Mouse (Mus musculus) olfactory bulb, adult 2 months (tissue): Measurements from ENCODE around the gene Negr1. TPM values are rescaled to one million over a fixed set of nuclear protein-coding genes. Genes with fewer than 3 reads are reported as not detected.
A peak's percentile ranks its signal among the peaks of the same experiment; 100 is the strongest.
"Not testable (repeated sequence)": the region's sequence is repeated elsewhere in the genome, so short reads cannot be mapped to it uniquely, and the experiment has no call there.

ENCODE experiments used
- H3K27ac ChIP-seq: fragments of 200-500 bp; 2 replicates; pipeline ENCODE4 v1.5.1; 2012; ENCODE audit warnings: low read depth, low read length; ENCODE audit not compliant: insufficient read depth
- H3K4me1 ChIP-seq: fragments of 200-500 bp; 2 replicates; pipeline ENCODE4 v1.6.1; 2012; ENCODE audit warnings: low read length; ENCODE audit not compliant: control insufficient read depth, insufficient read depth
- H3K4me3 ChIP-seq: fragments of 200-500 bp; 2 replicates; pipeline ENCODE4 v1.5.1; 2012; ENCODE audit warnings: mild to moderate bottlenecking, low read depth, low read length, moderate library complexity; ENCODE audit not compliant: insufficient read depth
- CTCF ChIP-seq: fragments of 200-500 bp; IDR thresholded peaks from 2 replicates; pipeline ENCODE4 v1.5.1; 2012; ENCODE audit warnings: low read depth, mild to moderate bottlenecking, low read length, moderate library complexity; ENCODE audit not compliant: insufficient read depth
- POLR2A ChIP-seq: fragments of 200-500 bp; IDR thresholded peaks from 2 replicates; pipeline ENCODE4 v1.6.1; 2012; ENCODE audit warnings: mild to moderate bottlenecking, low read depth, low read length, moderate library complexity; ENCODE audit not compliant: insufficient read depth
- WGBS: fragments of 180-500 bp; shearing (Covaris S2); methylation state at CpG from one replicate; pipeline ENCODE4 v1.1.7; 2018; 5-methylcytosine and 5-hydroxymethylcytosine counted together
- polyA plus RNA-seq: library from polyadenylated mRNA; stranded (reverse); fragments of >200 nt; gene quantifications from 2 replicates; pipeline ENCODE4 v1.2.4, GENCODE M21; 2012; ENCODE audit warnings: low replicate concordance; ENCODE audit not compliant: missing spikeins, insufficient read depth, insufficient read length

Gene Negr1
- polyA plus RNA-seq, 1 experiment, result 504 TPM

DNA sequence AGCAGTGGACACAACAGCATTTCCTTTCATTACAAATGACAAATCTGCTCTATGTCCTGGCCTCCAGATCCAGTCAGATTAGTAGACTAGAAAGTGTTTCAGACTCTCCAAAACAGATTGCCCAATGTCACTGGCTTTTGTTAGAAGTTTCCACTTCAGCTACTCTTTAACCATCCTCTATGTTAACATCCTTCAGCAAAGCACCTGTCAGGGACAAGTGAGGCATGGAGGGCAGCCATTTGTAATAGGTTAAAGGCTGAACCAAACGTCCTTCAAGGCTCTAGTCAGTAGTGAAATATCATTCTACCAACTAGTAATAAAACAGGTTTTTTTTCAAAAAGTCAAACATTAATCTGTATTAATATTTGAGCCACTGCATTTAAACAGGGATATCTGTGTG lies 475.0 kb downstream of the Negr1 start:
- peaks cover 12% of the 10 kb centered on the region for H3K4me1 ChIP-seq
- WGBS, result 56% methylated on average over 1 of the region's 1 CpGs
- TF ChIP-seq POLR2A (no peak), CTCF (no peak)
- H3K27ac ChIP-seq, result peak overlapping the region; percentile 89
- no peak overlapping the region for H3K4me3 ChIP-seq

DNA sequence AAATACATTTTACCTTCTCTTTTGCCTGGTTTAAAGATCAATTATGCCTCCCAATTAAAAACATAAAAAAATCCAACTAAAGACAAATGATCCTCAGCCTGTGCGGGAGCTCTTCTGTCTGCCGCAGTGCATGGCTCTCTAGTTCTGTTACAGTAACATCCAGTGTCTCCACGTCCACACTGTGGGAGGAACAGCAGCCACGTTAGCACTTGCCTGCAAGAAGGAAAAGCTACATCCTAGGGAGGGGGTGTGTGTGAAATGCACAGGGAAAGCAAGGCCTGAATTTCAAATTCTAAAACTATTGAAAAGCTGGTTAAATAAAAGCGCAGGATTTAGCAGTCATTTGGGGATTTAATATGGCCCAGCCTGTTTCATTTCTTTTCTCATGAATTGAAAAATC lies 479.0 kb downstream of the Negr1 start:
- WGBS, result 23% methylated on average over 5 of the region's 5 CpGs
- Histone ChIP-seq H3K27ac (no peak overlapping the region), H3K4me3 (no peak overlapping the region), H3K4me1 (peaks cover 5% of the 10 kb centered on the region)
- no peak for TF ChIP-seq POLR2A
- TF ChIP-seq CTCF, result no peak

DNA sequence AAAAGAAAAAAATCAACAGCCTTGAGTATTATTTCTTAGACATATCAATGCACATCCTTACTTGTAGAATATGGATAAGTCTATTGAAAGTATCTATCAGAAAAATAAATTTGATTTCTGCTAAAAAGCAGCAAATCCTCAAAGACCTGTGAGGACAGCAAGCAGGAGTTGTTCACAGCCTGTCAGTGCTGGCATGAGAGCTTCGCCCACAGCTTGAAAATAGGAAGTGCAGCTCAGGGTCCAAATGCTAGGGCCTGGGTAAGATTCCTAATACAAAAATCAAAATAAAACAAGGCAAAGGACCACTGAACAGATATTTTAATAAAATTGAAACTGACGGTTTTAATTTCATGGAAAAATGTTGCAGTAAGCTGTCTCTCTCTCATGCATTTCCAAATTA lies 483.0 kb downstream of the Negr1 start:
- peaks cover 3% of the 10 kb centered on the region for H3K4me1 ChIP-seq
- 90% methylated on average over 2 of the region's 2 CpGs for WGBS
- TF ChIP-seq CTCF, result no peak
- TF ChIP-seq POLR2A, result no peak
- H3K27ac ChIP-seq, result no peak overlapping the region
- H3K4me3 ChIP-seq, result no peak overlapping the region

DNA sequence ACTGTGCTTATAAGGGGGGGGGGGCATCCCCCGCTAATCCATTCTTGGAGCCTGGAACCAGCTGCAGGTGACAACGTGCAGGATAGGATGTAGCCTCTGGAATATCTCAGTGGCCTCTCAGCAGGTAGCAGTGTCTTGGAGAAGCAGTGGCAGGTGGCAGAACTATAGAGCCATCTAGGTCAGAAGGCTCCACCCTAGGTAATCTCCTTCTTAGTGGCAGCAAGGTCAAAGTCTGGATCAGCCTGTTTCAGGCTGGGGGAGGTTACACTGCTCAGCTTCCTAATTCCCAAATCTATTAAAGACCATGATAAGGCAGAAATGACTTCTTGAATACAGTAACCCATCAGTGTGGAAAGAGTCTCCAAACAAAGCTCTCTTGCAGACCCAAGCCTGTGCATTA lies 502.8 kb downstream of the Negr1 start:
- H3K27ac ChIP-seq, result not testable (repeated sequence)
- WGBS, result 77% methylated on average over 2 of the region's 2 CpGs

DNA sequence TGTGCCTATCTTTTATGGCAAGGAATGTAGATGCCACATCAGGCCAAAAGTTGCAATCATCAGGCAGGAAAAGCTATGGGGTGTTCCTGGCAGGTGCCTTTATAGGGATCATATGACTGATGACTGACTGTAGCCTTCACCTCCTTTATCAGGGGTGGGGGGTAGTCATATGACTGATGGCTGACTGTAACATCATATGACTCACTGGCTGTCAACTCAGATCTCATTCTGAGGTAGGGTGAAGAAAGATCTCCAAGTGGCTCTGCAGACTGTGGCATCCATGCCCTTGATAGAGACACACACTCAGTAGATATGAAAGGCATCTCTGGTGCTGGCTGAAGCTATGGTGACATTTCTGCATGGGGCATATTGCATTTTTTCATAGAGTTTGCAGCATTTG lies 504.7 kb downstream of the Negr1 start:
- TF ChIP-seq POLR2A, result no peak
- no peak for TF ChIP-seq CTCF
- H3K27ac ChIP-seq, result no peak overlapping the region
- H3K4me3 ChIP-seq, result no peak overlapping the region
- no peaks in the 10 kb centered on the region for H3K4me1 ChIP-seq

More for the DNA sequence above, 502.8 kb downstream of the Negr1 start:
- H3K4me3 ChIP-seq, H3K4me1 ChIP-seq: not testable (repeated sequence)

DNA sequence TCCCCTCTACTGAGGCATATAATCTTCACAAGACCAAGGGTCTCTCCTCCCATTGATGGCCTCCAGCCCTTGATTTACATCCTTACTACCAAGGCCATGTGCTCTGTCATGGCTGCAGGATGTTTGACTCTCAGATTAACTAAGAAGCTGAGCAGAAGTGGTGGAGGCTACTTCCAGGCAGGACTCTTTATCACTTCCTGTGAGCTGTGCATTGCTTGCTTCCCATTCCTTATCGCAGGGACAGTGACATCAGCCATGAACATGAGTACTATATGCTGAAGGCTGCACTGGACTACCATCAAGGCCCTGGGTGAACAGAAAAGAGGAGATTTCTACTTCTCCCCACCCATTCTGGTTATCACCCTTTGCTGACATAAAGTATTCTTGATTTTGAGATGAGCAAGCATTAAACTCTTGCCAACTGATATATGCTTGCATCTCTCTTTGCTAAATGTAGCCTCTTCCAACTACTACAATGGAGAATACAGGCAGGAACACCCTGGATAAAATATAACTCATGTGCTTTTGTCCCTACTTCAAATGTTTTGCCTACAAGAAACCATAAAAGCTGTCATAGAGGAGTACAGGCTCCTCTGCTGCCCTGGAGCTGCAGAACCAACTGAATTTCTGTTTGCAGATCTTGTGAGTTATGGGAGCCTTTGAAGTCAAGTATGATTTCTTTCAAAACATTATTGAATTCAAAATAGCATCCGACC lies 517.8 kb downstream of the Negr1 start:
- no peak overlapping the region for H3K4me3 ChIP-seq
- 86% methylated on average over 2 of the region's 2 CpGs for WGBS
- H3K27ac ChIP-seq, result no peak overlapping the region
- no peaks in the 10 kb centered on the region for H3K4me1 ChIP-seq
- TF ChIP-seq POLR2A (no peak), CTCF (no peak)

DNA sequence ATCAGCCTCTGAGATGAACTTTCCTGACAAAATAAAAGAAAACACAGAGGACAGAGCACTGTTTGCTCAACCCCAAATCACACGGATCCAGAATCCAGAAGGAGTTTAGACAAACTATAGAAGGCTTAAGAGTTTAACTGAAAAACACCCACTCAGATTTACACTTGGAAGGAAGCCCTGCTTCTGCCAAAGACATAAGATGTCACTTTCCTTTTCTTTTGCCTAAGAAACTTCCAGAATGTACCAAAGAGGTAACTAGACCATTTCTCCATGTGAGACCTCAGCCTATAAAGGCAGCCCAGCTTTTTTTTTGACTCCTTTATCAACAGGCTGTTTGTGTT lies 518.3 kb downstream of the Negr1 start:
- Histone ChIP-seq H3K27ac (no peak overlapping the region), H3K4me1 (no peaks in the 10 kb centered on the region), H3K4me3 (no peak overlapping the region)
- 43% methylated on average over 1 of the region's 1 CpGs for WGBS
- TF ChIP-seq CTCF (no peak), POLR2A (no peak)

DNA sequence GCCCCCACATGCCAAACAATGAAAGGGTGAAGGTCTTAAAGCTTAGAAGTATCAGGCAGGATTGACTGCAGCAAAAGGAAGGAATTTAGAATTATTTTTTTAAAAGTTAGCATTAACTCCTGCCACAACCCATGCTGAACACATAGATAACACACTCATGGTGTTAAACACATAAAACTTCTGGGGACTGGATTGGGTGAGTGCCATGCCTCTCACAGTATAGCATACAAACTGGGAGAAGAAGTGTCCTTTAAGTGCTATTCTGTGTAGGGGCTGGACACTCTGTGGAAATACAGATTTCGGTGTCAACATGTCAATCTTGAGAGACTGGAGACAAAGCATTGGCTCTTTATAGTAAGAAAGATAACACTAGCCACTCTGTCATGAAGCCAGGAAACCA lies 519.0 kb downstream of the Negr1 start:
- WGBS, result 94% methylated on average over 1 of the region's 1 CpGs
- Histone ChIP-seq H3K4me3 (no peak overlapping the region), H3K4me1 (no peaks in the 10 kb centered on the region; the same call in 1 of the 2 replicates), H3K27ac (no peak overlapping the region)
- no peak for TF ChIP-seq CTCF
- TF ChIP-seq POLR2A, result no peak

DNA sequence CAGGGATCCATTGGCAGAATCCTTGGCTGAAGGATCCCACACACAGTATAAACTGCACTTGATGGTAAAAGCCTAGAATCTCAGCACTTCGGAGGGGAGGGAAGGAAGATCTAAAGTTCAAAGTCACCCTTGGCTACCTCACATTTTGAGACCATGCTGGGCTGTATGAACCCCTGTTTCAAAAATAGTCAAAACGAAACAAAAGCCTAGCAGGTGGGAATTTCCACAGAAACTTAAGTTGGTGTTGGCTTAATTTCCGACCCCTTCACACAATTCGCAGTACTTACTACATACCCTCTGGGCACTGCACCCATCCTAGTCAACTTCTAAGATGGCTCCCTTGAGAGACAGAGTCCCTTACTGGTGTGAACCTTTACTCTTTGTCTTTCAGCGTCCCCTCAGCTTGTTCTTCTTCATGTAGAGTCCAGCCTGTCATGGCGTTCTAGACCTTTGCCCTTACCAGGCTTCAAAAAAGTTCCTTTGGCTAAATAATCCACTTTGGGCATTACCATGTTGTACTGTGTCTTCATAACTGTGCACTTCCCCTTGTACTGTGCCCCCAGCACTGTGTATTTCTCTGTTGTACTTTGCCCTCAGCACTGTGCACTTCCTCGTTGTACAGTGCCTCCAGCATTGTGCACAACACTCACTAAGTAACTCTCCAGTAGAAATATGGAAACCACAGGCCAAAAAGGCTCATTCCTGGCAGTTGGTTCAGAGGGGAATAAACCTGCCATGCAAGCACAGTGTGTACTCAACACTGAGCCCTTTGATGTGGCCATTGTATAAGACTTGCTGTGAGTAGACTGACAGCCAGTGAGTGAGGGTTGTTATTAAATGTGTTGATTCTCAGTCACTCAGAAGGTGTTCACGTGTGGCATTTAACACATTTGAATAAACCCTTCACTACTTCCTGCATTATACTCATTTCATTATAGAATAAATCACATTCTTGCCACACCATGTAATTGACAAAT lies 521.5 kb downstream of the Negr1 start:
- no peaks in the 10 kb centered on the region; the same call in 1 of the 2 replicates for H3K4me1 ChIP-seq
- no peak for TF ChIP-seq CTCF
- no peak for TF ChIP-seq POLR2A
- 80% methylated on average over 8 of the region's 8 CpGs for WGBS
- H3K4me3 ChIP-seq, result no peak overlapping the region
- no peak overlapping the region for H3K27ac ChIP-seq
